Mouse (Mus musculus) left cerebral cortex, adult 18-20 months (tissue): ENCODE measurements at regions not wholly inside any gene's neighbourhood (a gene's known extent, or its start where the extent isn't known, plus 50 kb on each side); places are given as distances from the start of the nearest gene placed in this dataset.
A peak's percentile ranks its signal among the peaks of the same experiment; 100 is the strongest.

Experiments
- DNase-seq, 2 experiments: peaks; one replicate each; pipeline ENCODE4 v3.0.0; 2021 to 2022; ENCODE audit warnings: low spot score in 2 of 2, mixed read lengths in 1 of 2

DNA sequence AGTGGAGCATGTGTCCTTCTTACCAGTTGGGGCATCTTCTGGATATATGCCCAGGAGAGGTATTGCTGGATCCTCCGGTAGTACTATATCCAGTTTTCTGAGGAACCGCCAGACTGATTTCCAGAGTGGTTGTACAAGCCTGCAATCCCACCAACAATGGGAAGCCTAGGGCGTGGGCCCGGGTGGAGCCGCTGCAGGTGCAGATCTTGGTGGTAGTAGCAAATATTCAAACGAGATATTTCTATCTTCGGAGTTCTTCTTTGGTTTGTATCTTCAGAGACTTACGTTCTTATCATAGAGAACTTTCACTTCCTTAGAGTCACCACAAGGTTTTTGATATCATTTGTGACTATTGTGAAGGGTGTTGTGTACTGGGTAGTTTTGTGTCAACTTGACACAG lies 60.2 kb upstream of the Btbd35f28 start:
- DNase-seq = peak; percentile 6 to 41
